Mouse (Mus musculus): Measurements from ENCODE around the gene Ano4. TPM values are rescaled to one million over a fixed set of nuclear protein-coding genes. Genes with fewer than 3 reads are reported as not detected.

Gene Ano4
- polyA plus RNA-seq, 1 experiment from 2014 or later: 0.08 TPM

DNA sequence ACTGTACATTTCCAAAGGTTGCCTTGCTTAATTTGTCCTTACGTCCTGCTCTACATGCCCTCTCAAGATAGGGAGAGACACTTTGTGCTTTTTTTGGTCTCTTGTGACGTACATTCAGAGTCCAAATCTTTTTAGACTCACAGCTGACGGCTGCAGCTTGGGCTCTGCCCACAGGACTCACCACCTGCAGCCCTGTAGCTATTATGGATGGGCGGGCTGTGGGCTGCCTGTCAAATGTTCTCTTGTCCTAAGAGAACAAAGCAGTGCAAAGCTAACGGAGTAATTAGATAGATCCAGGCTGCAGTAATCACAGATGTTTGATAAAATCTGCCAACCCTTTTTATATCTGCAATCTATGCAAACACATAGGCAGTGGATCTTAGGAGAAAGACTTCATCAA is 325.6 kb downstream of the Ano4 start:
- 44% methylated on average over 5 of the region's 5 CpGs for WGBS (ENCODE audit: insufficient replicate concordance)
- Histone ChIP-seq H3K4me2 (no peak overlapping the region), H3K4me1 (replicated peaks) (no peaks in the 10 kb centered on the region), H3K36me3 (replicated peaks) (no peaks in the 10 kb centered on the region), H3K9me3 (replicated peaks) (no peaks in the 10 kb centered on the region), H3K4me3 (replicated peaks) (no peak overlapping the region), H3K9ac (no peak overlapping the region), H3K27me3 (no peaks in the 10 kb centered on the region), H3K27ac (replicated peaks) (no peak overlapping the region)
- ATAC-seq (ENCODE audit: insufficient read depth): no peak

- 35% methylated on average over 1 of the region's 1 CpGs for WGBS (ENCODE audit: insufficient replicate concordance)
- Histone ChIP-seq H3K36me3 (replicated peaks) (no peaks in the 10 kb centered on the region), H3K4me1 (replicated peaks) (no peaks in the 10 kb centered on the region), H3K9ac (no peak overlapping the region), H3K4me2 (no peak overlapping the region), H3K4me3 (replicated peaks) (no peak overlapping the region), H3K9me3 (replicated peaks) (no peaks in the 10 kb centered on the region), H3K27ac (replicated peaks) (no peak overlapping the region), H3K27me3 (no peaks in the 10 kb centered on the region)
- ATAC-seq (ENCODE audit: insufficient read depth): no peak
Observed at GRCm38 (mm10) chr10:89008303-89008702, 336.3 kb downstream of the Ano4 start.

DNA sequence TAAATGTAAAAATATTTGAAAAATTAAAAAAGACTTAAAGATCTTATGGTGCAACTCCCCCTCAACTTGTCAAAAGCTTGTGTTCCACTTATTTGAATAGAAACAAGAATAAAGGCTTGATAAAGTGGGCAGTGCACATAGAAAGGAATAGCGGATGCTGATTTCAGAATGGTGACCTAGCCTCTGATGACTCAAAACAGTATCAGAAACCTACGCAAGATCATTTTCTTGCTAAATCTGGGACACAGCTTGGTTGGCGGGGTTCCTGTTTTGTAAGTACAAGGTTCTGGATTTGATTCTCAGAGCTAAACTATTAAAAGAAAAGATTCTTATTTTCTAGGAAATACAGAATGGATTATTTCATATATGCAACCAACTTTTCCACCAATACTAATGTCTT is 340.0 kb downstream of the Ano4 start:
- Histone ChIP-seq H3K4me2 (no peak overlapping the region), H3K27me3 (no peaks in the 10 kb centered on the region), H3K4me1 (replicated peaks) (no peaks in the 10 kb centered on the region), H3K4me3 (replicated peaks) (no peak overlapping the region), H3K9ac (no peak overlapping the region), H3K27ac (replicated peaks) (no peak overlapping the region), H3K36me3 (replicated peaks) (no peaks in the 10 kb centered on the region), H3K9me3 (replicated peaks) (no peaks in the 10 kb centered on the region)
- WGBS (ENCODE audit: insufficient replicate concordance): 66% methylated on average over 3 of the region's 3 CpGs
- no peak for ATAC-seq (ENCODE audit: insufficient read depth)

DNA sequence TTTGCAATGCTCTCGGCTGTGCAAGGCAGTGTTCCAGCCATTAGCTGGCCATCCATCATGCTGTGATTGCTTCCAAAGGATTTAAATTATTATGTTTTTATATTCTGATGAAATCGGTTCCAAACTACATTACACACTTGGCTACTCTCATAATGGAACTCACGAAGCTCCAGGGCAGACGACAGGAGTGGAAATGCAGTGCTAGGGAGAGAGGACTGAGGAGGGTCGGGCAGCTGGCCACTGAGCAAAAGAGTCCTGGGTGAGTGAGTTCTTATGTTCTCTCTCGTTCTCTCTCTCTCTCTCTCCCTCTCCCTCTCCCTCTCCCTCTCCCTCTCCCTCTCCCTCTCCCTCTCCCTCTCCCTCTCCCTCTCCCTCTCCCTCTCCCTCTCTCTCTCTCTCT is 357.6 kb downstream of the Ano4 start:
- Histone ChIP-seq H3K4me3 (replicated peaks) (no peak overlapping the region), H3K36me3 (replicated peaks) (no peaks in the 10 kb centered on the region), H3K9me3 (replicated peaks) (no peaks in the 10 kb centered on the region), H3K27ac (replicated peaks) (no peak overlapping the region), H3K27me3 (no peaks in the 10 kb centered on the region), H3K9ac (no peak overlapping the region), H3K4me2 (no peak overlapping the region), H3K4me1 (replicated peaks) (no peaks in the 10 kb centered on the region)
- WGBS (ENCODE audit: insufficient replicate concordance): 46% methylated on average over 6 of the region's 6 CpGs
- no peak for ATAC-seq (ENCODE audit: insufficient read depth)

- Histone ChIP-seq H3K4me3 (replicated peaks) (no peak overlapping the region), H3K4me2 (no peak overlapping the region), H3K9ac (no peak overlapping the region), H3K9me3 (replicated peaks) (no peaks in the 10 kb centered on the region), H3K27me3 (no peaks in the 10 kb centered on the region), H3K36me3 (replicated peaks) (no peaks in the 10 kb centered on the region), H3K4me1 (replicated peaks) (no peaks in the 10 kb centered on the region), H3K27ac (replicated peaks) (no peak overlapping the region)
- 24% methylated on average over 8 of the region's 8 CpGs for WGBS (ENCODE audit: insufficient replicate concordance)
- no peak for ATAC-seq (ENCODE audit: insufficient read depth)
Observed at GRCm38 (mm10) chr10:88983444-88983843, 361.1 kb downstream of the Ano4 start.

GRCm38 (mm10) chr10:88979451-88979850 is 365.1 kb downstream of the Ano4 start:
- Histone ChIP-seq H3K27ac (replicated peaks) (no peak overlapping the region), H3K36me3 (replicated peaks) (no peaks in the 10 kb centered on the region), H3K4me3 (replicated peaks) (no peak overlapping the region), H3K4me2 (no peak overlapping the region), H3K27me3 (no peaks in the 10 kb centered on the region), H3K9me3 (replicated peaks) (no peaks in the 10 kb centered on the region), H3K9ac (no peak overlapping the region), H3K4me1 (replicated peaks) (no peaks in the 10 kb centered on the region)
- whole genome bisulfite sequencing (ENCODE audit: insufficient replicate concordance): 53% methylated on average over 4 of the region's 4 CpGs
- no peak for ATAC-seq (ENCODE audit: insufficient read depth)

- H3K4me3 ChIP-seq (replicated peaks): no peak overlapping the region
- no peaks in the 10 kb centered on the region for H3K9me3 ChIP-seq (replicated peaks)
- H3K27ac ChIP-seq (replicated peaks): no peak overlapping the region
- H3K4me1 ChIP-seq (replicated peaks): no peaks in the 10 kb centered on the region
- WGBS (ENCODE audit: insufficient replicate concordance): 58% methylated on average over 6 of the region's 6 CpGs
- no peaks in the 10 kb centered on the region for H3K27me3 ChIP-seq
- no peak overlapping the region for H3K4me2 ChIP-seq
- H3K9ac ChIP-seq: no peak overlapping the region
- H3K36me3 ChIP-seq (replicated peaks): no peaks in the 10 kb centered on the region
- ATAC-seq (ENCODE audit: insufficient read depth): no peak
Observed at GRCm38 (mm10) chr10:88978932-88979331, 365.6 kb downstream of the Ano4 start.

DNA sequence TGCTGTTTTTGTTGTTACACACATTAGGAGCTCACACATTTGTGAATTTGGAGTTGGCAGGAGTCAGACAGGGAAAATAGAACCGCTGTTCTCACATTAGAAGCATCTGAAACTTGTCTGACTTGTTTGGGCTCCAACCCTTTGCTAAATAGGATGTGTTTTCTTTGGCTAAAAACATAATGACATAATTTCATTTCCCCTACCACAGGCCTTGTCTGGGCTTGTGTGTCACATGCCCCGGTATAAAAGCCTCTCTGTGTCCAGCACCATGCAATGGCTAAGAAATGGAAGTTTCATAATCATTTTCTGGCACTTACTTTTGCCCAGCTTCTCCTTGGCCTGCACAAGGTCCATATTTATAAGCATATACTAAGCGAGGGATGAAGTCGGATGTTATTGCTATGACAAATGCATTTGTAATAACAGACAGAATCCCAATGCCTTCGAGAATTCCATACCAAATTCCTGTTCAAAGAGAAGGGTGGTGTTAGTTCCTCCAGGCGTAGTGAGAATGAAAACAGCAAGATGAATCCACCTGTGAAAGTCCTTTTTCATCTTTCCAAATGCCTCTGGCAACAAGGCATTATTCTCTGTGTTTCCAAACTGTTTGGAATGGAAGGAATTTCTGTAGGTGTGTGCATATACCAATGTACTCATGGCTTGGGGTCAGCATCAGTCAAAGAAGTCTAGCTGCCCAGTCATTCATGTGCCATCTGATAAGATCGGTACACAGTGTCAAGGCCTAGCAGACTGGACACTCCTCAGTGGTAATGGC is 373.4 kb downstream of the Ano4 start:
- WGBS (ENCODE audit: insufficient replicate concordance): 61% methylated on average over 7 of the region's 7 CpGs
- no peaks in the 10 kb centered on the region for H3K27me3 ChIP-seq

DNA sequence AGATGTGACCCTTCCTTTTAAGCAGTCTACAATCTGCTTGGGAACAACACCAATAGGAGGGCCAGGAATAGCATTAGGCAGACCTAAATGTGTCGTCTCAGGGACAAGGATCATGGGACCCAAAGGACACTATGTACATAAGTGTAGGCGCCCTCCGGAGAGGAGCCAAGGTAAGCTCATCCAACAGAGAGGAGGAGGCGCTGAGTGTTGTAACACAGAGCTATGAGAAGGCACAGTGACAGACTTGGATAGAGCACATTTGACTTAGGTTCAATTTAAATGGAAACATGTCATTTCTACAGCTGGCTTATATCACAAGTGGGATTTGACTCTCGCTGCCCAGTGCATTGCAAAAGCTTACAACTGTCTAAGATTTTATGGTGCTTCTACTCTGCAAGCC is 376.0 kb downstream of the Ano4 start:
- Histone ChIP-seq H3K9me3 (replicated peaks) (no peaks in the 10 kb centered on the region), H3K27me3 (no peaks in the 10 kb centered on the region), H3K4me1 (replicated peaks) (no peaks in the 10 kb centered on the region), H3K27ac (replicated peaks) (no peak overlapping the region), H3K9ac (no peak overlapping the region), H3K36me3 (replicated peaks) (no peaks in the 10 kb centered on the region), H3K4me2 (no peak overlapping the region), H3K4me3 (replicated peaks) (no peak overlapping the region)
- ATAC-seq (ENCODE audit: insufficient read depth): no peak
- 69% methylated on average over 5 of the region's 5 CpGs for WGBS (ENCODE audit: insufficient replicate concordance)

More for the DNA sequence above, 373.4 kb downstream of the Ano4 start:
- H3K4me1 ChIP-seq (replicated peaks): no peaks in the 10 kb centered on the region
- H3K9ac ChIP-seq: no peak overlapping the region
- H3K9me3 ChIP-seq (replicated peaks): no peaks in the 10 kb centered on the region
- no peak overlapping the region for H3K4me2 ChIP-seq
- no peak overlapping the region for H3K27ac ChIP-seq (replicated peaks)
- H3K4me3 ChIP-seq (replicated peaks): no peak overlapping the region
- no peak for ATAC-seq (ENCODE audit: insufficient read depth)
- H3K36me3 ChIP-seq (replicated peaks): no peaks in the 10 kb centered on the region

DNA sequence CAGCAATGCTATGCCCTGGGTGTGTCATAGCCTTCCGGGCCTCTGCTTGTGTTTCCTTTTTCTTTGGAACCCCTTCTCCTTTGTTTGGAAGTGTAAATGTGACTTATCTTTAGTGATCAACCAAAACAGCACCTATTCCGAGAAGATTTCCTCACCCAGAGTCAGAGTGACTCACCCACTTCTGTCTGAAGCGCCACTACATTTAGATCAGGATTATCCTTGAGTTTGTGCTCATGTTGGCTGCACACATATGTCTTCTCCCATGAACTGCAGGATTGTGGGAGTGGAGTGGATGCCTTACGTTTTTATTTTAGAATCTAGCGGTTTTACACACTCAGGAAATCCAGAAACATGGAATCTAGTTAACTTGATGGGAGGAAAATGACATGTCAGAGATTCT is 383.8 kb downstream of the Ano4 start:
- no peak overlapping the region for H3K4me3 ChIP-seq (replicated peaks)
- H3K36me3 ChIP-seq (replicated peaks): no peaks in the 10 kb centered on the region
- no peak for ATAC-seq (ENCODE audit: insufficient read depth)
- H3K4me1 ChIP-seq (replicated peaks): no peaks in the 10 kb centered on the region
- H3K9ac ChIP-seq: no peak overlapping the region
- WGBS (ENCODE audit: insufficient replicate concordance): 51% methylated on average over 5 of the region's 5 CpGs
- H3K9me3 ChIP-seq (replicated peaks): no peaks in the 10 kb centered on the region
- no peaks in the 10 kb centered on the region for H3K27me3 ChIP-seq
- H3K4me2 ChIP-seq: no peak overlapping the region
- no peak overlapping the region for H3K27ac ChIP-seq (replicated peaks)

GRCm38 (mm10) chr10:88950297-88950653 is 394.3 kb downstream of the Ano4 start:
- no peak overlapping the region for H3K4me2 ChIP-seq
- H3K4me1 ChIP-seq (replicated peaks): no peaks in the 10 kb centered on the region
- H3K27me3 ChIP-seq: no peaks in the 10 kb centered on the region
- no peak overlapping the region for H3K9ac ChIP-seq
- H3K36me3 ChIP-seq (replicated peaks): no peaks in the 10 kb centered on the region
- WGBS (ENCODE audit: insufficient replicate concordance): 62% methylated on average over 4 of the region's 4 CpGs
- H3K27ac ChIP-seq (replicated peaks): no peak overlapping the region
- no peak overlapping the region for H3K4me3 ChIP-seq (replicated peaks)
- H3K9me3 ChIP-seq (replicated peaks): no peaks in the 10 kb centered on the region
- ATAC-seq (ENCODE audit: insufficient read depth): no peak

GRCm38 (mm10) chr10:88949649-88950296 is 394.8 kb downstream of the Ano4 start:
- Histone ChIP-seq H3K27me3 (no peaks in the 10 kb centered on the region), H3K27ac (replicated peaks) (no peak overlapping the region), H3K4me1 (replicated peaks) (no peaks in the 10 kb centered on the region), H3K9ac (no peak overlapping the region), H3K9me3 (replicated peaks) (no peaks in the 10 kb centered on the region), H3K4me3 (replicated peaks) (no peak overlapping the region), H3K4me2 (no peak overlapping the region), H3K36me3 (replicated peaks) (no peaks in the 10 kb centered on the region)
- 74% methylated on average over 12 of the region's 12 CpGs for WGBS (ENCODE audit: insufficient replicate concordance)
- ATAC-seq (ENCODE audit: insufficient read depth): no peak
